Mouse (Mus musculus) thymus, adult 2 months (tissue): Measurements from ENCODE around the gene A030005K14Rik.

Experiments
- CTCF ChIP-seq: fragments of 200-500 bp; IDR thresholded peaks from 2 replicates; pipeline ENCODE4 v1.5.1; 2012; ENCODE audit warnings: mild to moderate bottlenecking, control low read depth, low read length, moderate library complexity, borderline replicate concordance; ENCODE audit not compliant: control insufficient read depth, poor library complexity, insufficient read depth; ENCODE audit errors: extremely low read depth
- POLR2A ChIP-seq: fragments of 200-500 bp; IDR thresholded peaks from 2 replicates; pipeline ENCODE4 v1.6.1; 2012; ENCODE audit warnings: mild to moderate bottlenecking, low read length, control low read depth, moderate library complexity; ENCODE audit not compliant: control insufficient read depth, poor library complexity, insufficient read depth; ENCODE audit errors: extremely low read depth

DNA sequence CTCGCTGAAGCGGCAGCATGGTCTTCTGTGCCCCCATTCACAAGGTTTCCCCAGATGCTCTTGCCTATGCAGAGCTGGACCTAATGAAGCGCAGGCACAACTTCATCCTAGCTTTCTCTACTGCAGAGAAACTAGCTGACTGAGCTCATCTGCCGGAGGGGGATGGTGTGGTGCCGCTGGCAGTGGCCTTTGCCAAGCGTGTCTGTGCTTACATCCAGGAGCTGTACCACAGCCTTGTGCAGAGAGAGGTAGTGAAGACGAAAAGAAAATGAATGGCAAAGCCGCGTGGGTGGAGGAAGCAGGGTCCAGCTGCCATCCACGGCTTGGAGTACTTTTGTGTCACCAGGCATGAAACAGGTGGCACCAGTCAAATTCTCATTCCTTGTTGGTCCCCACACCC, 8.0 kb upstream of the A030005K14Rik start:
- TF ChIP-seq POLR2A (no peak), CTCF (no peak)
